Mouse (Mus musculus): ENCODE measurements around the gene Cyp26b1. TPM values are rescaled to one million over a fixed set of nuclear protein-coding genes. Genes with fewer than 3 reads are reported as not detected.

The Cyp26b1 gene
- polyA plus RNA-seq, 1 experiment from 2014 or later: 19.2 TPM

- DNase-seq (ENCODE audit: low spot score) (no peak), ATAC-seq (ENCODE audit: low FRiP score) (no peak)
- 75% methylated on average over 9 of the region's 9 CpGs for WGBS
- Histone ChIP-seq H3K36me3 (ENCODE audit: control insufficient read depth, insufficient read depth, low read length) (no peaks in the 10 kb centered on the region), H3K27me3 (ENCODE audit: control insufficient read depth, insufficient read depth, low read length) (no peaks in the 10 kb centered on the region), H3K9me3 (ENCODE audit: control insufficient read depth, low read length) (no peaks in the 10 kb centered on the region), H3K9ac (ENCODE audit: low read depth, low read length) (no peak overlapping the region), H3K4me1 (replicated peaks; ENCODE audit: control insufficient read depth, insufficient read depth, low read length) (no peaks in the 10 kb centered on the region), H3K4me3 (ENCODE audit: low read depth, low read length) (no peak overlapping the region), H3K27ac (ENCODE audit: low read depth, low read length) (no peak overlapping the region), H3K4me2 (replicated peaks; ENCODE audit: low read depth, low read length) (no peak overlapping the region)
These were observed 43.8 kb downstream of the Cyp26b1 start for GRCm38 (mm10) chr6:84549852-84550437.

GRCm38 (mm10) chr6:84545428-84545827 lies 48.3 kb downstream of the Cyp26b1 start:
- 71% methylated on average over 2 of the region's 2 CpGs for WGBS
- no peaks in the 10 kb centered on the region for H3K4me1 ChIP-seq (replicated peaks; ENCODE audit: control insufficient read depth, insufficient read depth, low read length)
- no peak overlapping the region for H3K4me2 ChIP-seq (replicated peaks; ENCODE audit: low read depth, low read length)
- DNase-seq (ENCODE audit: low spot score) (no peak), ATAC-seq (ENCODE audit: low FRiP score) (no peak)
- no peak overlapping the region for H3K27ac ChIP-seq (ENCODE audit: low read depth, low read length)
- no peak overlapping the region for H3K4me3 ChIP-seq (ENCODE audit: low read depth, low read length)
- no peaks in the 10 kb centered on the region for H3K27me3 ChIP-seq (ENCODE audit: control insufficient read depth, insufficient read depth, low read length)
- H3K9ac ChIP-seq (ENCODE audit: low read depth, low read length): no peak overlapping the region
- no peaks in the 10 kb centered on the region for H3K36me3 ChIP-seq (ENCODE audit: control insufficient read depth, insufficient read depth, low read length)
- no peaks in the 10 kb centered on the region for H3K9me3 ChIP-seq (ENCODE audit: control insufficient read depth, low read length)

- DNase-seq (ENCODE audit: low spot score): no peak
- ATAC-seq (ENCODE audit: low FRiP score): no peak
- Histone ChIP-seq H3K9me3 (ENCODE audit: control insufficient read depth, low read length) (no peaks in the 10 kb centered on the region), H3K4me2 (replicated peaks; ENCODE audit: low read depth, low read length) (no peak overlapping the region), H3K27me3 (ENCODE audit: control insufficient read depth, insufficient read depth, low read length) (no peaks in the 10 kb centered on the region), H3K9ac (ENCODE audit: low read depth, low read length) (no peak overlapping the region), H3K4me1 (replicated peaks; ENCODE audit: control insufficient read depth, insufficient read depth, low read length) (no peaks in the 10 kb centered on the region), H3K36me3 (ENCODE audit: control insufficient read depth, insufficient read depth, low read length) (no peaks in the 10 kb centered on the region), H3K4me3 (ENCODE audit: low read depth, low read length) (no peak overlapping the region), H3K27ac (ENCODE audit: low read depth, low read length) (no peak overlapping the region)
- 82% methylated on average over 3 of the region's 3 CpGs for WGBS
These were observed 49.3 kb downstream of the Cyp26b1 start for GRCm38 (mm10) chr6:84544359-84544758.

DNA sequence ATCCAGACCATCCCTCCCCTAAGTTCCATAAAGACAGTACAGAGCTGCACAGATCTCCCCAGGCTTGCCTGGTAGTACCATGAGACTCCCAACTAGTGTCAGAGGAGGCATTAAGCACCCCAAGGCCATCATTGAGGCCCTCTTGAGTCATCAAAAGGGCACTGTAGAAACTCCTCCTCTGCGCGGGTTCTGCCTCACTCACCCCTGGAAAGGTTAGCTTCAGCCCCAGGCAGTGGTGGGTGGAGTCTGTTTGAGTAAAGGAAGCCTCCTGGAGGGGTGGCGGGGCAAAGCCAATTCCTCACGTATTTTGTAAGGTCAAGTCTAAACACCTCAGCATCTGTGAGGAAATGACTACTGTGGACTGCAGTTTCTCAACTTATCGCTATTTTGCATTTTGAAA lies 50.2 kb downstream of the Cyp26b1 start:
- Histone ChIP-seq H3K27ac (ENCODE audit: low read depth, low read length) (no peak overlapping the region), H3K9me3 (ENCODE audit: control insufficient read depth, low read length) (no peaks in the 10 kb centered on the region), H3K9ac (ENCODE audit: low read depth, low read length) (no peak overlapping the region), H3K4me2 (replicated peaks; ENCODE audit: low read depth, low read length) (no peak overlapping the region), H3K27me3 (ENCODE audit: control insufficient read depth, insufficient read depth, low read length) (no peaks in the 10 kb centered on the region), H3K36me3 (ENCODE audit: control insufficient read depth, insufficient read depth, low read length) (no peaks in the 10 kb centered on the region), H3K4me3 (ENCODE audit: low read depth, low read length) (no peak overlapping the region), H3K4me1 (replicated peaks; ENCODE audit: control insufficient read depth, insufficient read depth, low read length) (no peaks in the 10 kb centered on the region)
- 32% methylated on average over 5 of the region's 5 CpGs for WGBS
- ATAC-seq (ENCODE audit: low FRiP score): no peak
- DNase-seq (ENCODE audit: low spot score): no peak

GRCm38 (mm10) chr6:84539924-84540323 lies 53.8 kb downstream of the Cyp26b1 start:
- H3K27me3 ChIP-seq (ENCODE audit: control insufficient read depth, insufficient read depth, low read length): no peaks in the 10 kb centered on the region
- 48% methylated on average over 4 of the region's 4 CpGs for WGBS
- no peaks in the 10 kb centered on the region for H3K9me3 ChIP-seq (ENCODE audit: control insufficient read depth, low read length)
- H3K36me3 ChIP-seq (ENCODE audit: control insufficient read depth, insufficient read depth, low read length): no peaks in the 10 kb centered on the region
- DNase-seq (ENCODE audit: low spot score) (no peak), ATAC-seq (ENCODE audit: low FRiP score) (no peak)
- H3K27ac ChIP-seq (ENCODE audit: low read depth, low read length): no peak overlapping the region
- H3K4me1 ChIP-seq (replicated peaks; ENCODE audit: control insufficient read depth, insufficient read depth, low read length): no peaks in the 10 kb centered on the region
- no peak overlapping the region for H3K4me2 ChIP-seq (replicated peaks; ENCODE audit: low read depth, low read length)
- H3K4me3 ChIP-seq (ENCODE audit: low read depth, low read length): no peak overlapping the region
- H3K9ac ChIP-seq (ENCODE audit: low read depth, low read length): no peak overlapping the region

DNA sequence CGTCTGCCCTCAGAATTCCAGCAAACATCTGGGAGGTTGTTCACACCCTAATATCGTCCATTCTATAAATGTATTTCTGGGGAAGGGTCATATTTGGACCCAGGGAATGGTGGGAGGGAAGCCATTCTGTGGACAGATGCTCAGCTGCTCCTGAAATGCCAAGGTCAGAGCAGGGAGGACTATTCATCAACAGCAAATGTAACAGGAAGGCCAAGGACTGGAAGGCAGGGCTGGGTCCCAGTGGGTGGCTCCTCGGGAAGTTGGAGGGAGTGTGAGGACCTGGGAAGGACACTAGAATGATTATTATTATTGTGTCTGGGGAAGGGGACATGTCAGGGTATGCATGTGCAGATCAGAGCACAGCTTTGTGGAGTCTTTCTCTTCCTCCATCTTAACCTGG lies 55.0 kb downstream of the Cyp26b1 start:
- H3K4me2 ChIP-seq (replicated peaks; ENCODE audit: low read depth, low read length): no peak overlapping the region
- ATAC-seq (ENCODE audit: low FRiP score) (no peak), DNase-seq (ENCODE audit: low spot score) (no peak)
- no peaks in the 10 kb centered on the region for H3K4me1 ChIP-seq (replicated peaks; ENCODE audit: control insufficient read depth, insufficient read depth, low read length)
- no peak overlapping the region for H3K9ac ChIP-seq (ENCODE audit: low read depth, low read length)
- H3K9me3 ChIP-seq (ENCODE audit: control insufficient read depth, low read length): no peaks in the 10 kb centered on the region
- no peak overlapping the region for H3K4me3 ChIP-seq (ENCODE audit: low read depth, low read length)
- no peaks in the 10 kb centered on the region for H3K36me3 ChIP-seq (ENCODE audit: control insufficient read depth, insufficient read depth, low read length)
- 74% methylated on average over 3 of the region's 3 CpGs for WGBS
- H3K27ac ChIP-seq (ENCODE audit: low read depth, low read length): no peak overlapping the region
- no peaks in the 10 kb centered on the region for H3K27me3 ChIP-seq (ENCODE audit: control insufficient read depth, insufficient read depth, low read length)

GRCm38 (mm10) chr6:84537611-84538197 lies 56.0 kb downstream of the Cyp26b1 start:
- H3K4me1 ChIP-seq (replicated peaks; ENCODE audit: control insufficient read depth, insufficient read depth, low read length): no peaks in the 10 kb centered on the region
- H3K4me2 ChIP-seq (replicated peaks; ENCODE audit: low read depth, low read length): no peak overlapping the region
- H3K27ac ChIP-seq (ENCODE audit: low read depth, low read length): no peak overlapping the region
- H3K9me3 ChIP-seq (ENCODE audit: control insufficient read depth, low read length): no peaks in the 10 kb centered on the region
- WGBS: 82% methylated on average over 16 of the region's 16 CpGs
- DNase-seq (ENCODE audit: low spot score) (no peak), ATAC-seq (ENCODE audit: low FRiP score) (no peak)
- H3K36me3 ChIP-seq (ENCODE audit: control insufficient read depth, insufficient read depth, low read length): no peaks in the 10 kb centered on the region
- no peak overlapping the region for H3K4me3 ChIP-seq (ENCODE audit: low read depth, low read length)
- H3K9ac ChIP-seq (ENCODE audit: low read depth, low read length): no peak overlapping the region
- no peaks in the 10 kb centered on the region for H3K27me3 ChIP-seq (ENCODE audit: control insufficient read depth, insufficient read depth, low read length)

DNA sequence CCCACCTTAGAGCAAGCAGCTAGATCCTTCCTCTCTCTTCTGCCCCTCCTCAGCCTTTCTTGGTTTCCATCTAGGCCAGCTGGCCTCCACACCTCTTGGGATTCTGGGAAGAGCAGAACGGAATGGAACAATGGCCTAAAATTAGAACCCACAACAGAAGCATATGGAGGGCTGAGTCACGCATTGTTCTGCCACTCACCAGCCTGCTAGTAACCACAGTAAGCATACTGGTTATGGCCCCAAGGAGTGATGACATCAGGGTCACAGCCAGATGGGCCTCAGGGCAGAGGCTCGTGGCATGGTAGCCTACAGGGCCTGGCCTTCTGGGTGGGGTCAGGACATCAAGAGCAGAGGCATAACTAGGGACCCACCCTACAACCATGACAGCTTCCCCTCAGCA lies 58.8 kb downstream of the Cyp26b1 start:
- H3K27me3 ChIP-seq (ENCODE audit: control insufficient read depth, insufficient read depth, low read length): no peaks in the 10 kb centered on the region
- ATAC-seq (ENCODE audit: low FRiP score): no peak
- H3K9ac ChIP-seq (ENCODE audit: low read depth, low read length): no peak overlapping the region
- 74% methylated on average over 3 of the region's 3 CpGs for WGBS
- H3K27ac ChIP-seq (ENCODE audit: low read depth, low read length): no peak overlapping the region
- no peaks in the 10 kb centered on the region for H3K9me3 ChIP-seq (ENCODE audit: control insufficient read depth, low read length)
- no peak for DNase-seq (ENCODE audit: low spot score)
- no peak overlapping the region for H3K4me2 ChIP-seq (replicated peaks; ENCODE audit: low read depth, low read length)
- no peak overlapping the region for H3K4me3 ChIP-seq (ENCODE audit: low read depth, low read length)
- no peaks in the 10 kb centered on the region for H3K4me1 ChIP-seq (replicated peaks; ENCODE audit: control insufficient read depth, insufficient read depth, low read length)
- H3K36me3 ChIP-seq (ENCODE audit: control insufficient read depth, insufficient read depth, low read length): no peaks in the 10 kb centered on the region

DNA sequence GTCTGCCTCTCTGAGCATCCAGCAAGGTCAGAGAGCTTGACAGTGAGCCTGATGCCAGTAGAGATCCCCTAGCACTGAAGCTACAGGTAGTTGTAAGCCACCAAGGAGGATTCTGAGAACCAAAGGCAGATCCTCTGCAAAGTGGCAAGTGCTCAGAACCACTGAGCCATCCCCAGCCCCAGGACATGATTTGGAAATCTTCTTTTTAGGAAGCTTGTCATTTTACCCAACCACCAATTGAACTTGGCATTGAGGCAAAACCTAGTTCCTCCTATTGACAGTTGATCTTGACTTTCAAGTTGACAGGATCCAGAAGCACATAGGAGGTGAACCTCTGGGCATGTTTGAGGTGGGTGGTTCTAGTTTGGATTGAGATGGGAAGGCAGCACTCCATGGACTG lies 63.8 kb downstream of the Cyp26b1 start:
- H3K4me1 ChIP-seq (replicated peaks; ENCODE audit: control insufficient read depth, insufficient read depth, low read length): no peaks in the 10 kb centered on the region
- DNase-seq (ENCODE audit: low spot score): no peak
- no peaks in the 10 kb centered on the region for H3K36me3 ChIP-seq (ENCODE audit: control insufficient read depth, insufficient read depth, low read length)
- H3K9ac ChIP-seq (ENCODE audit: low read depth, low read length): no peak overlapping the region
- no peak for ATAC-seq (ENCODE audit: low FRiP score)
- no peak overlapping the region for H3K4me2 ChIP-seq (replicated peaks; ENCODE audit: low read depth, low read length)
- no peak overlapping the region for H3K27ac ChIP-seq (ENCODE audit: low read depth, low read length)
- no peak overlapping the region for H3K4me3 ChIP-seq (ENCODE audit: low read depth, low read length)
- no peaks in the 10 kb centered on the region for H3K27me3 ChIP-seq (ENCODE audit: control insufficient read depth, insufficient read depth, low read length)
- no peaks in the 10 kb centered on the region for H3K9me3 ChIP-seq (ENCODE audit: control insufficient read depth, low read length)
